Mouse (Mus musculus) embryonic stem cell, embryonic (primary cell): ENCODE data around the gene Pigk.
"Not testable (repeated sequence)": the region's sequence is repeated elsewhere in the genome, so short reads cannot be mapped to it uniquely, and the experiment has no call there.

Experiments used
- CTCF ChIA-PET, 4 experiments: fragments of 300-600 bp in 2 of 4; fragments of 350-600 bp in 2 of 4; sonication (Branson Sonifier 250); formaldehyde crosslinking; loops; one replicate each; lab custom pipeline; 2022; ENCODE audit warnings: inconsistent platforms in 2 of 4; lab: Charles Lee
- POLR2A ChIA-PET, 4 experiments: fragments of 300-600 bp in 2 of 4; fragments of 350-600 bp in 2 of 4; sonication (Branson Sonifier 250); formaldehyde crosslinking; loops; one replicate each; lab custom pipeline; 2022; ENCODE audit warnings: antibody characterized with exemption in 4 of 4, inconsistent platforms in 1 of 4; lab: Charles Lee

The Pigk gene

DNA sequence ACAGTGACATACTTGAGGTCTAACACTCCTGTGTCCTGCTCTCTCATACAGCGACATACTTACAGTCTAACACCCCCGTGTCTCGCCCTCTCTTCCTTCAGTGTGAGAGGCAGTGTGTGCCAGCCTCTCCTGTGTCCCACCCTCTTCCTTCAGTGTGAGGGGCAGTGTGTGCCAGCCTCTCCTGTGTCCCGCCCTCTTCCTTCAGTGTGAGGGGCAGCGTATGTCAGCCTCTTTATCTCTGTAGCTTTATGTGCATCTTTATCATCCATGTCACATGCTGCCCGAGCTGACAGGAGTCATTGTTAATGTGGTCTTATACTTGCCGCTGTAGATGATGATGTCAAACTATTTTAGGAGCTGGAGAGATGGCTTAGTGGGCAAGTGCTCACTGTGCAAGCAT, 41.6 kb downstream of the Pigk start:
- ChIA-PET CTCF (interaction anchor here in 1 of 4 experiments (0.8 kb wide), 1 partner anchor 203 kb away, joined by 5 read pairs; no protein-coding TSS in a partner anchor), POLR2A (interaction anchor here in 1 of 4 experiments (0.6 kb wide), 1 partner anchor 348 kb away, joined by 6 read pairs; no protein-coding TSS in a partner anchor)

DNA sequence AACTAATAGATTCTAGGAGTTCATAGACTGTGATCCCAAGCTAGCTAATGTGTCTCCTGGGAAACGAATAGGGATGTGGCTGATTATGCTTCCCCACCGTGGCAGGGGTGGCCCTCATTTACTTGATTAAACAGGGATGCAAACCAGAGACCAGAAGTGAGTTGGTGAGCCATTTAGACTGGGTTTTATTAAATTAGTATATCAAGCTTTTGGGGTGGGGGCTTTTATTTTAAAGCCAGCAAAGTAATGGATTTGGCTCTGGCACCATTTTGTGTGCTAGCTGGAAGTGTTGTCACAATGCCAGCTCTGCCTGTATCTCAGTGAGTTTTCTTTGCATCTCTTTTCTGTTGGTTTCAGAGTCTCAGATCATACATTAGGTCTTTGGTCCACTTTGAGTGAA, 43.0 kb downstream of the Pigk start:
- ChIA-PET CTCF (interaction anchor here in 1 of 4 experiments (4.6 kb wide), 1 partner anchor 7 kb away, joined by 19 read pairs; no protein-coding TSS in a partner anchor), POLR2A (interaction anchor here in 2 of 4 experiments (0.5 kb wide), 2 partner anchors 140 to 411 kb away, joined by 3 read pairs; partner anchors contain the start of gene Usp33 (in 1 of the 2))

- ChIA-PET POLR2A (interaction anchor here in 2 of 4 experiments (0.5 to 1.3 kb wide), 2 partner anchors 8 to 141 kb away, joined by 3 read pairs; no protein-coding TSS in a partner anchor), CTCF (interaction anchor here in 3 of 4 experiments (0.8 to 4.6 kb wide), 3 partner anchors 8 to 283 kb away, joined by 4 to 19 read pairs (median 4); no protein-coding TSS in a partner anchor)
These were observed 43.8 kb downstream of the Pigk start for GRCm38 (mm10) chr3:152757464-152758393.

- ChIA-PET CTCF (interaction anchor here in 3 of 4 experiments (0.8 to 4.6 kb wide), 4 partner anchors 9 to 284 kb away, joined by 3 to 19 read pairs (median 4); no protein-coding TSS in a partner anchor), POLR2A (interaction anchor here in 3 of 4 experiments (0.5 to 1.3 kb wide), 4 partner anchors 9 to 268 kb away, joined by 3 to 4 read pairs (median 3); no protein-coding TSS in a partner anchor)
These were observed 44.7 kb downstream of the Pigk start for GRCm38 (mm10) chr3:152758500-152759032.

DNA sequence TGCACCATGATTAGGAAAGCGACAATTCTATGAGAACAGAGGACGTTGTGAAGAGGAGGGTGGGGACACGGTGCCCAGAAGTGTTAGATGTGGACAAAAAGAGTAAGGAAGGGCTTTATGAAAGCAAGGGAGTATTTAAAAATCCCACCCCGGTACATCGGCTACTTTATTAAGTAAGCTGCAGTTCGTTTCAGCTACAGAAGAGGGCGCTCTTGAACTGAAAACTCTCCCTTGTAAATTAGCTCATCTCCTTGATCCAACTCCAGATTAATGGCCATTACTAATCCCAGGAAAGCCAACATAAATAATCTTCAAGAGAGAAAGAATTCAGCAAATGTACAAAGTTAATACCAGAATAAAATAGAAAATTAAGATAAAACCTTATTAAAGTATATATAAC, 47.2 kb downstream of the Pigk start:
- POLR2A ChIA-PET: interaction anchor here in 1 of 4 experiments (0.7 kb wide), 1 partner anchor 10 kb away, joined by 3 read pairs; no protein-coding TSS in a partner anchor
- CTCF ChIA-PET: interaction anchor here (0.6 to 4.6 kb wide), 31 partner anchors 11 to 1045 kb away, joined by 3 to 19 read pairs (median 5); partner anchors contain the start of gene Zzz3 (in 1 of the 4)

DNA sequence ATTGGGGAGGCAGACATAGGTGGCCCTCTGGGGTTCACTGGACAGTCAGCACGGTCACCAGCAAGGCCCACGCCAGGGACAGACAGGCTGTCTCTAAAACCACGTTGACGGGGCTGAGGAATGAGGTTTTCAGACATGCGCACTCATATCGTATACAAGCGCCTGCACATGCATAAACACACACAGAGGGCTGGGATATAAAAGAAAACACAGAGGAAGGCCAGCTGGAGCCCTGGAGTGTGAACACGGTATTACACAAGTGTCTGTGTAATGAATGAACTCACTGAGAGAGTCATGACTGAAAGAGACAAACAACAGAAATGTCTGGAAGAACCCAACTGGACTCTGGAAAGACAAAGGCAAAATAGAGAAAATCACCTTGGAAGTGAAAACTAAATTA, 47.8 kb downstream of the Pigk start:
- ChIA-PET CTCF (interaction anchor here (0.6 to 4.6 kb wide), 24 partner anchors 12 to 1045 kb away, joined by 3 to 19 read pairs (median 5); no protein-coding TSS in a partner anchor), POLR2A (no interaction called here)

GRCm38 (mm10) chr3:152762302-152762701, 48.4 kb downstream of the Pigk start:
- ChIA-PET CTCF (interaction anchor here (0.7 to 2.8 kb wide), 7 partner anchors 13 to 651 kb away, joined by 4 to 16 read pairs (median 5); no protein-coding TSS in a partner anchor), POLR2A (interaction anchor here in 1 of 4 experiments (1.0 to 1.3 kb wide), 3 partner anchors 15 to 301 kb away, joined by 3 to 5 read pairs (median 3); no protein-coding TSS in a partner anchor)

GRCm38 (mm10) chr3:152763139-152763882, 49.4 kb downstream of the Pigk start:
- CTCF ChIA-PET: interaction anchor here (0.6 to 2.2 kb wide), 34 partner anchors 9 to 1027 kb away, joined by 3 to 12 read pairs (median 4); no protein-coding TSS in a partner anchor
- POLR2A ChIA-PET: interaction anchor here in 2 of 4 experiments (0.5 to 1.5 kb wide), 8 partner anchors 9 to 486 kb away, joined by 3 to 5 read pairs (median 3); no protein-coding TSS in a partner anchor

DNA sequence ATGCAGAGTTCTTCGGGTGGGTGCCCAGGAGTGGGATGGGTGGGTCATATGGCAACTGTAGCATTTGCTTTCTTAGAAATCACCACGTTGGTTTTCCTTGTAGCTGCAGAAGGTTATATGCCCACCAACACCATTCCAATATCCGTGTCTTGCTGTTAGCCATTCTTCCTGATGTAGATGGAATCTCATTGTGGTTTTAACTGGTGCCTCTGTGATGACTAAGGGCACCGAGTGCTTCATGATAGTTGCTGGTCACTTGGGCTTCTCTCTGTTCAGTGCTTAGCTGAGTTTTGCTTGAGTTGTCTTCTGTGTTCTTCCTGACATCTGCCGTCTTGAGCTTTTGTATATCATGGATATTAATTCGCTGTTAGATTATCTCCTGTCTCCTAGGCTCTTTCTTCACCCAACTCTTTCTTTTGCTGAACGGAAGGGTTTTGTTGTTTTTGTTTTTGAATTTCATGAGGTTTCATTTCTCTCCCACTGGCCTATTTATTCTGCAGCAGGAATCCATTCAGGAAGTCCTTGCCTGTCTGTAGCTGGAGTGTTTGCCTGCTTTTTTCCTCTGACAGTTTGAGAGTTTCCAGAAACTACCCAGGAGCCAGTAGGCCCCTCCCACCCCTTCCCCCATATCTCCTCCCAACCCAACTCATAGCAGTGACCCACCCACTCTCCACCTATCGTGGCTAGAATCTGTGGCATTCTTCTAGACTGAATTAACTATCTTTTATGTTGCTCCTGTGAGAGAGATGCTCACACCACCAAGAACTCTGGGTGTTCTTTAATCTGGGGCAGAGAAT, 50.8 kb downstream of the Pigk start:
- POLR2A ChIA-PET: interaction anchor here in 1 of 4 experiments (1.5 kb wide), 2 partner anchors 8 to 10 kb away, joined by 3 to 5 read pairs; no protein-coding TSS in a partner anchor
- CTCF ChIA-PET: interaction anchor here in 2 of 4 experiments (0.7 to 2.2 kb wide), 4 partner anchors 15 to 584 kb away, joined by 3 to 12 read pairs (median 7); no protein-coding TSS in a partner anchor

DNA sequence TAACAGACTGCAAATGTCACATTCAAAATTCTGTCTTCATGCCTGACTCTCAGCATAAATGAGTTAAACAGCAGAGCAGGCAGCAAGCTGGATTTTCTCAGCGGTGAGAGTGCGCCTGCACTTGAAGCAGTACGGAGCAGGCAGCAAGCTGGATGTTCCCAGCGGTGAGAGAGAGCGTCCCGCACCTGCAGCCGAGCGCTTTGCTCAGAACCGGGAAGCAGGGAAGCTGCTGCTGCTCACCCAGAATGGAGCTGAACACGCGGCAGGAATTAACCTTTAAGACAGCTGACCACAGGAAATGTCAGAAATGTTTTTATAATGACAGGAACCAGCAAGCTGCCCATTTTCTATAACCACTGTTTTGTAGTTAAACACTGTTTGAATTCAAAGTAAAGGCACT, 53.6 kb downstream of the Pigk start:
- ChIA-PET POLR2A (no interaction called here), CTCF (interaction anchor here in 1 of 4 experiments (0.6 to 1.4 kb wide), 2 partner anchors 16 to 291 kb away, joined by 4 read pairs; no protein-coding TSS in a partner anchor)

DNA sequence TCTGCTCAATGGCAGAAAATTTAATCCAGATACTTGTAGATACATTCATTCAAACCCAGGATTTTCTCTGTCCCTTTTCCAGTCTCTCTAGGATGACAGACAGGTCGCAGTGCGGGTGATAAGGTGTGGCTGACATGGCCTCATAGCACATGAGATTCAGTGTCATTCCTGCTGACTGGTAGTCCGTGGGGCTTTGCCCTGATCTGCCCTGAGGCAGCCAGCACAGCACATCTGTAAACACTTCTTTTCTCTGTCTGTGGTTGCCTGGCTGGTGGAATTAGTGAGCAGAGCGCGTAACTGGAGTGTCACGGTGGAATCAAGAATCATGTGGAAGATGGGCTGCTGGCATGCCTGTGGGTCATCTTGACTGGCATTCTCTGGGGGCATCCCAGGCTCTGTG, 56.2 kb downstream of the Pigk start:
- ChIA-PET POLR2A (no interaction called here), CTCF (no interaction called here)

DNA sequence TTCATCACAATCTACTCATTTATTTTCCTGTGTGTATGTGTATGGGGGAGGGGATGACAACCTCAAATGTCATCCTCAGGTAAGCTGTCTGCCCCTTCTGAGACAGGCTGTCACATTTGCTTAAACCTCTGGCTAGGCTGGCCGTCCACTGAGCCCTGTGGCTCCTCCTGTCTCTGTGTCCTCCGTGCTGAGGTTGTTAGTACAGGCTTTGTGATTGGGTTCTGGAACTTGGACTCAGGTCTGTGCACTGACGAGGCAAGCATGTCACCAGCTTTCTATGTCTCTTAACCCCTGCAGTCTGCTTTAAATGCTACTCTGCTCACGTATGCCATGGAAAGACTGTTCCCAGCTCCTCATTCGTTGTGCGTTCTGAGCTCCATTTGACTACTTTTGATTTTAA, 62.5 kb downstream of the Pigk start:
- CTCF ChIA-PET: interaction anchor here in 2 of 4 experiments (0.8 to 1.0 kb wide), 2 partner anchors 13 kb away, joined by 3 read pairs; no protein-coding TSS in a partner anchor
- POLR2A ChIA-PET: interaction anchor here in 1 of 4 experiments (0.8 kb wide), 1 partner anchor 13 kb away, joined by 3 read pairs; no protein-coding TSS in a partner anchor

DNA sequence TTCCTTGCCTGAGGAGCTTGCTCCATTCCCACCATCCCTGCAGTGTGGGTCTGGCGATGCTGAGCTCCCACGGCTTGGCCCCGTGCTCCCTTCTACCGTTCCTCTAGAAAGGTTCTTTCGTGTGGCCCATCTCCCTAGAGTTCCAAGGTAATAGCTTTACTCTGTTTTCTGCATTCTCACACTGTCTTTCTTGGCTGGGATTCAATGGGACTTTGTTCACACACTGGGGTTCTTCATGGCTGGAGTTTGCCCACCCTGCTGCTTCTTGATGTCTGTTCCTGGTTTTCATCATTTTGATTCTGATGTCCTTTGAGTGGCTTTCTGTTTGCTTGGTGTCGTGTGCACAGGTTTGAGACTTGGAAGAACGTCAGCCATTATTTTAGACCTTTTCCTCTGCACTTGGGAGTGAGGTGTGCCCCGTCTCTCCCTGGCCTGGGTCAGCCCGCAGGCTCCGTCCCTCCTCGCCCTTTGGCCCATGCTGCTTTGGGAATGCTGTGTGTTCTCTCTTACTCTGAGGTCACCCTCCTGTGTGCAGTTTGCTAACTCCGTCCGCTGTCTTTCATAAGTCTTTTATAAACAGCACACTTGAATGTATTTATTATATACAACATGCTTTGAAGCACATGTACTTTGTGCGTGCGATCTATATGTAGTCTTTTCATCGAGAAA, 63.1 kb downstream of the Pigk start:
- CTCF ChIA-PET: interaction anchor here in 3 of 4 experiments (0.8 to 1.0 kb wide), 3 partner anchors 13 to 14 kb away, joined by 3 to 5 read pairs (median 3); no protein-coding TSS in a partner anchor
- POLR2A ChIA-PET: interaction anchor here in 1 of 4 experiments (0.8 kb wide), 1 partner anchor 14 kb away, joined by 3 read pairs; no protein-coding TSS in a partner anchor

DNA sequence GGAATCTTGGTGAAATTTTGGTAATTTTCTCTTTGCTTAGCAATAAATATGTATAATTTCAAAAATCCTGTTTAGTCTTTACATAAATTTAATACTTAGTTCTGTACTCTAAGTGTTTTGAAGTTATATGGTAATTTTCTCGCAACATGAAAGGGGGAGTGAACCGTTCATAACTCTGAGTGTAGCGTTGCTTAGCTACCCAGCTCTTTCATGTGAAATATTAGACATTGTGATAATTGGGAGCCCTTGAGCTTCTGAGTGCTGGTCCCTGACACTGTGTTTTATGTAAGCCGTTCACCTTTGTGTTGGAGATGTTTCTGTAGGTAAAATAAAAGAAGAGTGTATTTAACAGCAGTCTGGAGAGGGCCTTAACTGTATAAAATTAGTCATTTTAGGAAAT, 65.9 kb downstream of the Pigk start:
- CTCF ChIA-PET: interaction anchor here in 1 of 4 experiments (1.5 kb wide), 1 partner anchor 30 kb away, joined by 3 read pairs; no protein-coding TSS in a partner anchor
- POLR2A ChIA-PET: no interaction called here

GRCm38 (mm10) chr3:152783792-152784191, 69.9 kb downstream of the Pigk start:
- POLR2A ChIA-PET: no interaction called here
- CTCF ChIA-PET: interaction anchor here (0.6 to 2.4 kb wide), 20 partner anchors 11 to 1464 kb away, joined by 3 to 19 read pairs (median 4); no protein-coding TSS in a partner anchor

DNA sequence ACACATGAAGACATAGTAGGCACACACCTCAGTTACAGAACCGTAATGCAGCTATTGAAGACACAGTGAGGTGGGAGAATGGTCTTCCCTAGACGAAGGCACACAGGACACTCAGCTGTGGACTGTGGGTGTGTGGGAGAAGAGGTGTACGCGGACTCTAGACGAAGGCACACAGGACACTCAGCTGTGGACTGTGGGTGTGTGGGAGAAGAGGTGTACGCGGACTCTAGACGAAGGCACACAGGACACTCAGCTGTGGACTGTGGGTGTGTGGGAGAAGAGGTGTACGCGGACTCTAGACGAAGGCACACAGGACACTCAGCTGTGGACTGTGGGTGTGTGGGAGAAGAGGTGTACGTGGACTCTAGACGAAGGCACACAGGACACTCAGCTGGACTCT, 70.5 kb downstream of the Pigk start:
- POLR2A ChIA-PET: not testable (repeated sequence)
- CTCF ChIA-PET: interaction anchor here (0.6 to 2.4 kb wide), 14 partner anchors 15 to 1048 kb away, joined by 3 to 19 read pairs (median 4); no protein-coding TSS in a partner anchor
